Mouse (Mus musculus): Measurements from ENCODE around the gene Ssh2.

GRCm38 (mm10) chr11:77503511-77503910 is 287.4 kb downstream of the Ssh2 start:
- TF ChIP-seq POLR2A (IDR thresholded peaks at IDR 0.05; ENCODE audit: control insufficient read depth, low read depth, low read length) (peak; percentile 37; the same call in 1 of the 2 replicates), CTCF (IDR thresholded peaks at IDR 0.05; ENCODE audit: control insufficient read depth, insufficient read depth, insufficient replicate concordance, low read depth, low read length) (no peak)

Measured in testis, adult 2 months (tissue).